Mouse (Mus musculus) G1E-ER4 (cell line): ENCODE measurements around the gene Szrd1. TPM values are rescaled to one million over a fixed set of nuclear protein-coding genes. Genes with fewer than 3 reads are reported as not detected.

Experiments used
- GATA1 ChIP-seq: IDR thresholded peaks from one replicate; pipeline ENCODE4 v1.8.0; 2012; ENCODE audit warnings: low read length, inconsistent platforms
- polyA plus RNA-seq: library from polyadenylated mRNA; stranded (reverse); fragments of >175 nt; gene quantifications from 2 replicates; pipeline ENCODE4 v1.2.3, GENCODE M21; 2012

The Szrd1 gene
- polyA plus RNA-seq, 1 experiment, result 134 TPM

- TF ChIP-seq GATA1, result peak; percentile 50
Observed at GRCm38 (mm10) chr4:141159093-141159492, 19.5 kb upstream of the Szrd1 start.

GRCm38 (mm10) chr4:141158609-141159008 is 19.0 kb upstream of the Szrd1 start:
- TF ChIP-seq GATA1, result no peak

- no peak for TF ChIP-seq GATA1
Observed at GRCm38 (mm10) chr4:141157485-141157884, 17.9 kb upstream of the Szrd1 start.

GRCm38 (mm10) chr4:141149116-141149515 is 9.5 kb upstream of the Szrd1 start:
- no peak for TF ChIP-seq GATA1

GRCm38 (mm10) chr4:141148009-141148801 is 8.6 kb upstream of the Szrd1 start:
- no peak for TF ChIP-seq GATA1

- TF ChIP-seq GATA1, result peak; percentile 32
Observed at GRCm38 (mm10) chr4:141147112-141148008, 7.8 kb upstream of the Szrd1 start, which contains the start of gene Fbxo42. Gene Fbxo42 (plus strand): TSS chr4:141147913.

- no peak for TF ChIP-seq GATA1
Observed at GRCm38 (mm10) chr4:141146491-141147033, 7.0 kb upstream of the Szrd1 start.

- no peak for TF ChIP-seq GATA1
Observed at GRCm38 (mm10) chr4:141142285-141142811, 2.8 kb upstream of the Szrd1 start.

- no peak for TF ChIP-seq GATA1
Observed at GRCm38 (mm10) chr4:141140967-141141366, 1.4 kb upstream of the Szrd1 start.

- TF ChIP-seq GATA1, result no peak
Observed at GRCm38 (mm10) chr4:141138425-141139115, 1.0 kb downstream of the Szrd1 start.

GRCm38 (mm10) chr4:141136126-141136525 is 3.4 kb downstream of the Szrd1 start:
- TF ChIP-seq GATA1, result no peak

- no peak for TF ChIP-seq GATA1
Observed at GRCm38 (mm10) chr4:141134751-141135530, 4.6 kb downstream of the Szrd1 start.

GRCm38 (mm10) chr4:141134031-141134441 is 5.5 kb downstream of the Szrd1 start:
- no peak for TF ChIP-seq GATA1

GRCm38 (mm10) chr4:141133227-141133626 is 6.3 kb downstream of the Szrd1 start:
- TF ChIP-seq GATA1, result no peak

GRCm38 (mm10) chr4:141132191-141132590 is 7.4 kb downstream of the Szrd1 start:
- no peak for TF ChIP-seq GATA1
